Mouse (Mus musculus) cortical plate, adult 2 months (tissue): ENCODE results near the gene Gm10260. TPM values are rescaled to one million over a fixed set of nuclear protein-coding genes. Genes with fewer than 3 reads are reported as not detected.

Source experiments
- H3K27ac ChIP-seq: fragments of 200-500 bp; 2 replicates; pipeline ENCODE4 v1.5.1; 2012; ENCODE audit warnings: low read length, control low read depth, inconsistent platforms; ENCODE audit not compliant: insufficient read depth
- H3K4me1 ChIP-seq: fragments of 200-500 bp; 2 replicates; pipeline ENCODE4 v1.6.1; 2011; ENCODE audit warnings: low read length; ENCODE audit not compliant: control insufficient read depth, insufficient read depth
- H3K4me3 ChIP-seq: fragments of 200-500 bp; 2 replicates; pipeline ENCODE4 v1.5.1; 2011; ENCODE audit warnings: mild to moderate bottlenecking, low read length, control low read depth; ENCODE audit not compliant: insufficient read depth
- CTCF ChIP-seq: fragments of 200-500 bp; IDR thresholded peaks from 2 replicates; pipeline ENCODE4 v1.5.1; 2011; ENCODE audit warnings: mild to moderate bottlenecking, control low read depth, low read length; ENCODE audit not compliant: insufficient read depth; ENCODE audit errors: extremely low read depth
- POLR2A ChIP-seq: fragments of 200-500 bp; IDR thresholded peaks from 2 replicates; pipeline ENCODE4 v1.6.1; 2011; ENCODE audit warnings: mild to moderate bottlenecking, low read length, control low read depth; ENCODE audit not compliant: insufficient read depth; ENCODE audit errors: extremely low read depth
- polyA plus RNA-seq: library from polyadenylated mRNA; depleted of rRNA; stranded (reverse); fragments of >200 nt; gene quantifications from 2 replicates; pipeline ENCODE4 v1.2.3, GENCODE M21; 2012

The Gm10260 gene
- polyA plus RNA-seq, 1 experiment = 5.8 TPM

DNA sequence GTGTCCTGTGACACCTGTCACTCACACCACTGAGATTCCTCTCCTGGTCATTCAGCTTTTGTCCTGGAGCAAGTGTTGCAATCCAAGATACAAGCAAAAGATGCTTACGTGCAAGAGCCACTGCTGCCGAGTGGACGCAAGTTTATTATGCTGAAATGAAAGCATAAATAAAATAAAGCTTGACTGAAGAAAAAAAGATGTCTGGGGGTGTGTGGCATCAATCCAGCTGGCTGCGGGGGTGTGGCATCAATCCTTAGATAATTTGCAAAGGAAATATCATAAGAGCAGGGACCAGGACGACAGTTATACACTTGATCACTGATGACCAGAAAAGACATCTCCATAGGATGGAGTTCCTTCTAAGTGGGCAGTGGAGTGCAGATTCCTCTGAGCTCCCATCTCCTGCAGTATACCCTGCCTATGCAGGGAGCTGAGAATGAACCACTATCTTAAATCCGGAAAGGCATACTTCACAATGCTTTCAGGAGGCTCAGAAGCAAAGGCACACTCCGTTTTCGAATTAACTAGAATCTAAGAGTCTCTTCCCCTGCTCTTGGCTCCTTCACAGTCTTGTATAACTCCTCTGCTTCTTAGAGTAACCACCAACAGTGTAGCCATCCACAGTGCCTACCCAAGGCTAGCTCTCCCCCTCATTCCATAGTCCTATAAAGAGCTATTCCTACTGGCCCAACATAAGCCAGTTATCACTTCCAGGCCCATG, 23.2 kb upstream of the Gm10260 start:
- Histone ChIP-seq H3K4me1 (peaks cover 3% of the 10 kb centered on the region), H3K27ac (no peak overlapping the region), H3K4me3 (no peak overlapping the region)
- TF ChIP-seq POLR2A (no peak), CTCF (no peak)

DNA sequence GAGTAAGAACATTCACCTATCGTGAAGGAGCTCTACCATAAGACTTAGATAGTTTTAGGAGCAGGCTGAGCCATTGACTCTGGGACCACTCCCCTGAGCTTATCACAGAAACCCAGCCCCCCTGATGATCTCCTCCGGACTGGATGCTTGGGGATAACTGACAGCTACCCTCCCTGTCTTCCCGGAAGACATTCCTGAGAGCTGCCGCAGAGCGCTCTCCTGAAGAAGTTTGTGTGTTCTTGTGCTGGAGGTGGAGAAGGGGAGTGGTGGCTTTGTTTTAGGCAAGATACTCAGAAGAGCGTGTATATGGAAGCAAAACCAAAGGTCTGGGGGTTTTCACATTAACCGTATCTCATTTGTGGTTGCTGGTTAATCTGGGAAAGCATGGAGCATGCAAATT, 21.6 kb upstream of the Gm10260 start:
- TF ChIP-seq POLR2A (no peak), CTCF (no peak)
- Histone ChIP-seq H3K27ac (no peak overlapping the region), H3K4me3 (no peak overlapping the region), H3K4me1 (peaks cover 5% of the 10 kb centered on the region)

DNA sequence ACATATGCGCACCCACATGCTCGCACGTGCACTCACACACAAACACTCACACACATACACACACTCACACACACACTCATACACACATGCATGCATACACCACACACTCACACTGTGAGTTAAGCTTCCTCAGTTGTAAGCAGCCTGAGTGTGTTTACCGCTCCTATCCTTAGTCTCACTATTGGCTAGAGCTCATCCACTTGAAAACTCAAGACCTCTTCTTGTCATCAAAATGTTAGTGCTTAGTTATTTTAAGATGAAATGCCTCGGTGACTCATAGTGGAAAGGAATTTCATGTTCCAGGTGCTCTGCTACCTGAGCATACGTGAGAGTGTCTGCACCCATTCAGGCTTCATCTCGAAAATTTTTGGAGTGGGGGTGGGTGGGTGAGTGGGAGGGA, 21.2 kb upstream of the Gm10260 start:
- H3K4me3 ChIP-seq = no peak overlapping the region
- no peak overlapping the region for H3K27ac ChIP-seq
- peaks cover 5% of the 10 kb centered on the region for H3K4me1 ChIP-seq
- TF ChIP-seq POLR2A (no peak), CTCF (no peak)

DNA sequence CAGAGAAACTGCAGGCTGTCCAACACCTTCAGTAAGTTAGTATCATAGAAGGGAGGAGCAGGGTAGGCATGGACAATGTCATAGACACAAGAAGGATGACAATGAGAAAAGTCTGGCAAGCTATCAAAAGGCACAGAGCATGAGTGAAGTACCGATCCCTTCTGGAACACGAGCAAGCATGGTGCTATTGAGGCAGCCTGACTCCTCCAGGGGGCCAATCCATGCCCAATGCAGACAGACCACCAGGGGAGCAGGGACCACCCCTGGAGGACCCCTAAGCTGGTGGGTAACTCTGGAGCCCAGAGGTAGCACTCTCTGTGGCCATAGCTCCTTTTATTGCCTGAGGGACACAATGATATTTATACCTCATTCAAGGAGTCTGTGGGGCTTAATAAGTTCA, 20.1 kb upstream of the Gm10260 start:
- TF ChIP-seq POLR2A (no peak), CTCF (no peak)
- no peak overlapping the region for H3K4me3 ChIP-seq
- H3K27ac ChIP-seq = no peak overlapping the region
- H3K4me1 ChIP-seq = peaks cover 5% of the 10 kb centered on the region

DNA sequence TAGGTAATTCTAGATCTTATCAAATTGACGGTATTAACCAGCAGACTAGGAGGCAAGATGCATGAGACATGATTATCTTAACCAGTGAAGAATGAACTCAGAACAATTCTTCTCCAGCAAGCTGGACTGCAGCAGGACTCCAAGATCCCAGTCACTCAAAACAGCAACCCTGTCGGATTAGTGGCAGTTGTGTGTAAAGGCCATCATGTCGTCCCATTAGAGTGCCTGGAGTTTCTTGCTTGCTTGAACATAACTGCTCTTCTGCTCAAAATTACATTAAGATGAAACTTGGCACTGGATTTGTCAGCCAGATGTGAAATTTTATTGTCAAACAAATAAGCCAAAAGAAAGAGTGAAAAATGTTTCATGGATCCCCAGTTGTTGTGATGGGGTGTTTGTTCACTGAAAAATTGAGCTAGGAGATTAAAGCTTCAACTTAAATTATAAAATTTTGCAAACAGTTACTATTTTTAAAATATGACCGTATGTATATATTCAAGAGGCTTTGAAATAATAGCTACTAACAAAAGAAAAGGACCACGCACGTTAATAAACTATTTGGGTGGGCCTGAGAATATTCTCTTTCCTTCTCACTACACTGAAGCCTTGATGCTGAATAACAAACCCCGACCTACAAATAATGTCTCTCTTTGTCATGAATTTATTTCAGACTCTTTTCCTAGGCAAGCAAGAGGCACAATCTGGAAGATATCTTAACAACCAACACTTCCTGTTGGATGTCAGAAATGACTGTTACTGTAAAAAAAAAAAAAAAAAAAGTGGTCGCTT, 19.4 kb upstream of the Gm10260 start:
- no peak for TF ChIP-seq CTCF
- no peak for TF ChIP-seq POLR2A
- Histone ChIP-seq H3K4me3 (no peak overlapping the region), H3K4me1 (peaks cover 5% of the 10 kb centered on the region), H3K27ac (no peak overlapping the region)

DNA sequence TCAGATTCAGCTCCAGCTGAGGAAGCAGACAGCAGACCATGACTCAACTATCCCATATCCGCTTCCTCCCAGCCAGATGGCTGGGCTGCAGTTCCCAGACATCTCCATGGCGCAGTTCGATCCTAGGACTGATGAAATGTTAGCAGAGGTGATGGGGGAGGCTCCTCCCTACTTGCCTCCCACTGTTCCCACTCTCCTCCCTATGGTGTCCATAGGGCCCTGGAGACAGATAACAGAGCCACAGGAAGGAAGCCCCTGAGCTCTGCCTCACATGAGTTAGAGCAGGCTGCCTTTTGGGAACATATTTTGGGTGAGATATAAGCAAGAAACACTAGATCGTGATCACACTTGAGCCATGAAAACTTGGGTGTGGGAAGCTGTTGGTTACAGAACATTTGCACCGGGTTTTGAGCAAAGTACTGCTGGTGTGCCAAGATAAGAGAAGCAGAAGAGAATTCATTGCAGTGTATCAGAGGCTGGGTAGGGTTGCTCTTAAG, 18.3 kb upstream of the Gm10260 start:
- Histone ChIP-seq H3K4me3 (no peak overlapping the region), H3K27ac (peak overlapping the region; percentile 45; the same call in 1 of the 2 replicates), H3K4me1 (peaks cover 5% of the 10 kb centered on the region)
- no peak for TF ChIP-seq CTCF
- TF ChIP-seq POLR2A = no peak

DNA sequence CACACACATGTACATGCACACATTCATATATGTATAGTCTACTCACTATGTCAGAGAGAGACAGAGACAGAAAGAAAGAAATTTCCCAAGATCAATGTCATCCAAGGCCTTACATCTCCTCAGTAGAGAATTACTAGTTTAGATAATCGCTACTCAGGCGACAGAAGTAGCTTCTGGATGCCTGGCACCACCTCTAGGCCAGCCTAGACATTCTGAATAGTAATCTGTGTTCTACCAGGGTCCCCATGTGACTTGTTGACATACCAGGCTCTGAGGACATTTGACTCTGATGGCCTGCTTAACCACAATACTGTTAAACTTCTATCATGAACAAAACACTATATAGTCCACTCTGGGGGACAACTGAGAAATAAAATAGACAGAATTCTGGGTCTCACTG, 17.2 kb upstream of the Gm10260 start:
- H3K4me1 ChIP-seq = peaks cover 5% of the 10 kb centered on the region
- TF ChIP-seq CTCF = no peak
- no peak for TF ChIP-seq POLR2A
- no peak overlapping the region for H3K27ac ChIP-seq

DNA sequence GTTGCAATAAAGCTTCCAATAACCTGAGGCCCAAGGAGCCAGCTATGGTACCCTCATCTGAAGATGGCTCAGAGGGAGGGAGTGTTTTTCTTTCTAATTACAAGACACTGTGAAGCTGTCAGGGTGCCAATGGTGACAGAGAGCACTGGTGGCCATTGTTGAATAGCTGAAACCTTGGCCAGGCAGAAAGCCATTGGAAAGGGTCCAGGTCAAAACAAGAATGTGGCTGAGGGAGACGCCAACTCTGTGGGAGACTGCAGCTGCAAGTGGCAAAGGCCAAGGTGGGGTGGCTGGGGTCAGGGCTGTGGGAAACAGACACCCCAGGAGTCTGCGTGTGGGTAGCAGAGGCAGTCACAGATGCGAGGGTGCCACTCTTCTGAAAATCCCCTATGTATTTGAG, 16.3 kb upstream of the Gm10260 start:
- TF ChIP-seq POLR2A = no peak
- no peak for TF ChIP-seq CTCF
- H3K4me3 ChIP-seq = no peak overlapping the region
- peaks cover 5% of the 10 kb centered on the region for H3K4me1 ChIP-seq

More for the DNA sequence above, 17.2 kb upstream of the Gm10260 start:
- no peak overlapping the region for H3K4me3 ChIP-seq

DNA sequence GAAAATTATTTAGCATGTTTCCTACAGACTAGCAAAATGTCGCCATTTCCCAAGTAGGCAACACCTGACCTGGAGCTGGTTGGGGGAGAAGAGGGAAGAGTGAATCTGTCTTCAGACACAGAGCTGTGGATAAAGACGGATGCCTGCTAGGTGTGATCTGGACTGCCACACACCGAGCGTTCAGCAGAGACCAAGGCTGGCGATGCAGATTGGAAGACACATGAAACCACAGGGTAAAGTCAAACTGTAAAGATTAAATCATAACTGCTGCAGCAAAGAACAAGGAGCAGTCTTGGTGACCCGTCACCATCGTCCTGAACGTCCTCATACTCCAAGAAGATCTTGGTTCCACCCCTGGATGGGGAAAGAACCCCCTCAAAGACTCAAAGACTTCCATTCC, 15.5 kb upstream of the Gm10260 start:
- Histone ChIP-seq H3K4me1 (peaks cover 4% of the 10 kb centered on the region; the same call in 1 of the 2 replicates), H3K4me3 (no peak overlapping the region), H3K27ac (no peak overlapping the region)
- TF ChIP-seq CTCF (no peak), POLR2A (no peak)

More for the DNA sequence above, 16.3 kb upstream of the Gm10260 start:
- no peak overlapping the region; the same call in 1 of the 2 replicates for H3K27ac ChIP-seq
